Mouse (Mus musculus) ES-E14 (cell line): ENCODE results near the gene Col23a1. TPM values are rescaled to one million over a fixed set of nuclear protein-coding genes. Genes with fewer than 3 reads are reported as not detected.

Source experiments
- DNase-seq: peaks from one replicate; pipeline ENCODE4 v3.0.0-alpha.2; 2013; ENCODE audit warnings: low read depth, low spot score
- H3K27ac ChIP-seq: 2 replicates; pipeline ENCODE4 v1.5.1; 2012; ENCODE audit warnings: low read depth, mild to moderate bottlenecking, low read length, moderate library complexity, mixed read lengths; ENCODE audit not compliant: poor library complexity, insufficient read depth, severe bottlenecking
- H3K36me3 ChIP-seq: 2 replicates; pipeline ENCODE4 v1.6.1; 2012; ENCODE audit warnings: mild to moderate bottlenecking, low read length, moderate library complexity, mixed read lengths; ENCODE audit not compliant: control insufficient read depth, poor library complexity, insufficient read depth, severe bottlenecking
- H3K4me1 ChIP-seq, 2 experiments: fragments of 150-350 bp in 1 of 2; sonication (generic) in 1 of 2; 2 replicates each; pipeline ENCODE4 v1.6.1; 2012; ENCODE audit warnings: low read length in 2 of 2, mild to moderate bottlenecking in 1 of 2, mixed read lengths in 1 of 2; ENCODE audit not compliant: control insufficient read depth in 2 of 2, insufficient read depth in 2 of 2, poor library complexity in 1 of 2
- H3K4me3 ChIP-seq, 2 experiments: fragments of 150-350 bp in 1 of 2; sonication (generic) in 1 of 2; 2 replicates each; pipeline ENCODE4 v1.5.1; 2012; ENCODE audit warnings: low read length in 2 of 2, low read depth in 1 of 2, mild to moderate bottlenecking in 1 of 2, mixed read lengths in 1 of 2; ENCODE audit not compliant: insufficient read depth in 1 of 2, poor library complexity in 1 of 2, severe bottlenecking in 1 of 2
- H3K9ac ChIP-seq: 2 replicates; pipeline ENCODE4 v1.6.1; 2012; ENCODE audit warnings: low read depth, mild to moderate bottlenecking, low read length, mixed read lengths; ENCODE audit not compliant: poor library complexity, insufficient read depth, severe bottlenecking
- H3K9me3 ChIP-seq: fragments of 150-350 bp; sonication (generic); 2 replicates; pipeline ENCODE4 v1.6.1; 2012; ENCODE audit warnings: low read depth, mild to moderate bottlenecking, low read length; ENCODE audit not compliant: control insufficient read depth, insufficient read depth
- CHD2 ChIP-seq: IDR thresholded peaks from 2 replicates; pipeline ENCODE4 v1.6.1; 2014; ENCODE audit warnings: mild to moderate bottlenecking, low read depth, low read length, inconsistent platforms
- HCFC1 ChIP-seq: IDR thresholded peaks from 2 replicates; pipeline ENCODE4 v1.6.1; 2012; ENCODE audit warnings: low read length, inconsistent platforms, borderline replicate concordance; ENCODE audit not compliant: insufficient read depth
- MAFK ChIP-seq: IDR thresholded peaks from 2 replicates; pipeline ENCODE4 v1.6.1; 2014; ENCODE audit warnings: mild to moderate bottlenecking, low read depth, low read length, inconsistent platforms; ENCODE audit not compliant: insufficient read depth
- ZC3H11A ChIP-seq: IDR thresholded peaks from 2 replicates; pipeline ENCODE4 v1.6.1; 2012; ENCODE audit warnings: low read depth, mild to moderate bottlenecking, inconsistent platforms, low read length, borderline replicate concordance
- ZNF384 ChIP-seq: IDR thresholded peaks from 2 replicates; pipeline ENCODE4 v1.6.1; 2012; ENCODE audit warnings: low read depth, low read length, inconsistent platforms
- in situ Hi-C, 2 experiments: fragments of 600-800 bp; cut with MboI; formaldehyde crosslinking; loops; one replicate each; pipeline ENCODE4 v1.15.1; 2025; ENCODE audit warnings: low sequenced_read_pairs in 2 of 2, inconsistent platforms in 1 of 2; ENCODE audit not compliant: unreplicated experiment in 2 of 2
- total RNA-seq: library from RNA; depleted of rRNA; stranded (reverse); fragments of 300-350 nt; gene quantifications from 2 replicates; pipeline ENCODE4 v1.2.3, GENCODE M21; 2012

Gene Col23a1
- total RNA-seq, 1 experiment = 0.40 TPM

DNA sequence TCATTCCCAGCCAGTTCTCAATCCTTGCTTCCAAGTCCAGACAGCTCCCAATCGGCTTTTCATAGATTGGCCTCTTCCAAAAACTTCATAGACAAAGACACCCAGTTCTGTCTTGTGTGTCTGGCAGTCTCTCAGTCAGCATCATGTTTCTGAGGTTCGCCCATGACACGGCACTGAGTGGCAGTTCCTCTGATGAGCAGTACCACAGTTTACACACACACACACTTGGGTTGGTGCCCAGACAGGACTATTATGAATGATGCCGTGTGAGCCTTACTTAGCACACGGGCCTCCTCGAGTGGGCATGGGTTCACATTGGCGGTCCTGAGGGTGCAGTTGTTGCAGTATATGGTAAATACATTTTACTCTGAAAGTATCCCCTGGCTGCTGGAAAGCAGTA lies 124.8 kb downstream of the Col23a1 start:
- no peak for DNase-seq
- no peaks in the 10 kb centered on the region for H3K4me1 ChIP-seq

DNA sequence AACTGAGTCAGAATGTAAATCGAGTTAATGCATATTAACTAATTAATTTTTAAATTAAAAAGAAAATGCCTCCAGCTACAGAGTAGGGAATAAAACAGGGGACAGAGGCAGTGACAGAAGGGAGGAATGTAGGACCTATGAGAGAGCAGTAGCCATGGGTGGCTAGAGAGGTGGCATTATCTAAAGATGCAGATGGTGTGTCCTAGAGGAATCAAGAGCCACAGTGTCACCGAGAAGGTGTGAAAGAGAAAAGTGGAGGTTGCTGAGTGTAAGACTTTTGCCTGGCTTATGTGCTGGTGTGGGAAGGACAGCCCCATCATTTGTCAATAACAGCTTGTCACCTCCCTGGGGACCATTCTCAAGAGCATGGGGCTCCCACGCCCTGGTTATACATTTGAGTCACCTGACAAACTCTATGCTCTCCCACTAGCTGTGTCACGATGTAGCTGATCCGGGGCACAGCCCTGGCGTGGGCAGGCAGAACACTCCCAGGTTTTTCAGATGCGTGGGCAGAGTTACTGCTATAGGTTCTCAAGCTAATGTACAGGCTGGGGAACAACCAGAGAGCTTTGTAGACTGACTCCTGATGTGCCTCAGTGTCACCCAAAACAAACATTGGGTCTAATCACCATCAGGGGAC lies 125.4 kb downstream of the Col23a1 start:
- TF ChIP-seq ZC3H11A (no peak), HCFC1 (no peak), MAFK (no peak)
- in situ Hi-C loops = no loop called here

More for the DNA sequence above, 124.8 kb downstream of the Col23a1 start:
- Histone ChIP-seq H3K9ac (no peak overlapping the region), H3K27ac (no peak overlapping the region), H3K9me3 (no peaks in the 10 kb centered on the region), H3K36me3 (no peaks in the 10 kb centered on the region), H3K4me3 (no peak overlapping the region)
- in situ Hi-C loops = no loop called here
- TF ChIP-seq HCFC1 (no peak), CHD2 (no peak), ZC3H11A (no peak), ZNF384 (no peak), MAFK (no peak)

DNA sequence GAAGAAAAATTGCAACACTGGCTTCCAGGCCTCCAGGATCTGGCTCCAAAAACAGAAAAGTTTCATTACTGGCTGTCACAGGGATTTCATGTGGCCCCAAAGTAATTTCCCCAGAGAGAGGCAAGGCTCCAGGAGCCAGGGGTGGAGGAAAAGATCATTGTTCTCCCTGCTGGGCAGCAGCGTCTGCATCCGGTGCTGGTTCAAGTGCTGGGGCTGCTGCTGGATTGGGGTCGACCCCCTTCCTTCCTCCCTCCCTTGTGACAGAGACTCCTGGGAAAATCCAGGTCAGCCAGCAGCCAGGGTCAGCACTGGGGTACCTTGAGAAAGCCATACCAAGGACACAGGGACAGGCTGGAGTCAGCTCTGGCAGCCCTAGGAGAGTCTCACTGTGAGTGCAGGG lies 129.1 kb downstream of the Col23a1 start:
- Histone ChIP-seq H3K9me3 (no peaks in the 10 kb centered on the region), H3K9ac (no peak overlapping the region), H3K4me3 (no peak overlapping the region), H3K36me3 (no peaks in the 10 kb centered on the region), H3K4me1 (peaks cover 0 to 4% of the 10 kb centered on the region in 2 experiments; a peak in 1 of 4 replicates), H3K27ac (no peak overlapping the region)
- in situ Hi-C loops = no loop called here
- DNase-seq = no peak
- no peak for TF ChIP-seq CHD2
- no peak for TF ChIP-seq HCFC1
- no peak for TF ChIP-seq MAFK
- no peak for TF ChIP-seq ZC3H11A
- no peak for TF ChIP-seq ZNF384

More for the DNA sequence above, 125.4 kb downstream of the Col23a1 start:
- Histone ChIP-seq H3K4me3 (no peak overlapping the region), H3K27ac (no peak overlapping the region), H3K4me1 (no peaks in the 10 kb centered on the region), H3K9me3 (no peaks in the 10 kb centered on the region), H3K36me3 (no peaks in the 10 kb centered on the region), H3K9ac (no peak overlapping the region)
- no peak for DNase-seq

DNA sequence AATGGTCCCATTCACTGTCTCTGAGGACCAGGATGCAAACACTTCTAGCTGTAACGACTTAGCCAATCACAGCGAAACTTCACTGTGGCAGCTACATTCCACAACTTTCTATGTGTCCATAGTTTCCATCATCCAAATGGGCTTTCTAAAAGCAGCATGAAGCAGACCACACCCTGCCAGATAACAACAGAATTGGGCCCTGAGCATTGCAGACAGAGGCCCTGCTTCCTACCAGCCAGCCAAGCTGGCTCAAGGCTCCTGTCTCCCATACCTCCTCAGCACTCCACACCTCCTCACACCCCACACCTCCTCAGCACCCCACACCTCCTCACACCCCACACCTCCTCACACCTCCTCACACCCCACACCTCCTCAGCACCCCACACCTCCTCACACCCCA lies 132.2 kb downstream of the Col23a1 start:
- in situ Hi-C loops = no loop called here
- Histone ChIP-seq H3K9ac (no peak overlapping the region), H3K36me3 (no peaks in the 10 kb centered on the region), H3K9me3 (no peaks in the 10 kb centered on the region), H3K4me1 (peaks cover 0 to 4% of the 10 kb centered on the region in 2 experiments; a peak in 1 of 4 replicates), H3K4me3 (no peak overlapping the region), H3K27ac (no peak overlapping the region)
- TF ChIP-seq ZC3H11A (no peak), HCFC1 (no peak), MAFK (no peak), ZNF384 (no peak), CHD2 (no peak)
- DNase-seq = no peak
